Mouse (Mus musculus): Measurements from ENCODE around the gene Dennd2c.

Dennd2c gene

GRCm38 (mm10) chr3:103112216-103112615 lies 9.8 kb downstream of the Dennd2c start:
- peak; percentile 74 for DNase-seq (ENCODE audit: extremely low read depth, low read depth)

GRCm38 (mm10) chr3:103123636-103124035 lies 21.2 kb downstream of the Dennd2c start:
- no peak for DNase-seq (ENCODE audit: extremely low read depth, low read depth)

GRCm38 (mm10) chr3:103126138-103126537 lies 23.7 kb downstream of the Dennd2c start:
- no peak for DNase-seq (ENCODE audit: extremely low read depth, low read depth)

GRCm38 (mm10) chr3:103127177-103127576 lies 24.8 kb downstream of the Dennd2c start:
- no peak for DNase-seq (ENCODE audit: extremely low read depth, low read depth)

- DNase-seq (ENCODE audit: extremely low read depth, low read depth): no peak
Observed at GRCm38 (mm10) chr3:103127721-103128120, 25.3 kb downstream of the Dennd2c start.

GRCm38 (mm10) chr3:103128251-103128650 lies 25.8 kb downstream of the Dennd2c start:
- DNase-seq (ENCODE audit: extremely low read depth, low read depth): no peak

DNA sequence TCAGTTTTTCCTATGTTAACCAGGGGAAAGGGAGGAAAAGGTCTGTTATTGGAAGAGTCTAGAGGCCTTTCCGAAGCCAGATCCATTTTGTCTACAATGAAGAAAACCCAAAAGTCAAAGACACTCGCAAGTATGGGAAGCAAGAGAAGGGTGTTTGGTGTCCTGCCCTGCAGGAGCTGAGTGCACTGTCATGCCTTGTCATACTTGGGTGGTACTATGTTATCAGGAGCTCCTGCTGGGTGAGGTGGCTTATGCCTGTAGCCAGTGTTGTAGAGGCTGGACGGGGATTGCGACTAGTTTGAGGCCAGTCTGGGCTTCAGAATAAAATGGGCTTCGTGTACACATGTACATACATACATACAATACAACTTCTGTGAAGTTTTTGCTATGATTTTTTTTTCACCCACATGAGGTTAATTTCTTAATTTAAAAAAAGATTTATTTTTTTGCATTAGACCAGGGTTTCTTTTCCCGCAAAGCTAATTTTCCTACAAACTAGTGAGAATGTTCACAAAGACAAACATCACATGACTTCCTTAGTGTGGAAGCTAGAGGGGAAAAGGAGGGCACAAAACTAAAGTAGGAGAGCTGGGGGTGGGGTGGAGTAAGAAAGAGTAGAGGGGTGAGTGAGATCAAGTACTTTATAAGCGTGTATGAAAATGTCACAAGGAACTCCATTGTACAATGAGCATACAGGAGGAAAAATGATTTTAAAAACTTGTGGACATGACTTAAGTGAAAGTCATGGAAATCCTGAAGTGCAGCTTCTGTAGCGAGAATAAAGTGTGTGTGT lies 27.2 kb downstream of the Dennd2c start:
- peak; percentile 88 for DNase-seq (ENCODE audit: extremely low read depth, low read depth)

- peak; percentile 98 for DNase-seq (ENCODE audit: extremely low read depth, low read depth)
Observed at GRCm38 (mm10) chr3:103130236-103130751, 27.9 kb downstream of the Dennd2c start.

GRCm38 (mm10) chr3:103133098-103133497 lies 30.7 kb downstream of the Dennd2c start:
- DNase-seq (ENCODE audit: extremely low read depth, low read depth): no peak

- DNase-seq (ENCODE audit: extremely low read depth, low read depth): no peak
Observed at GRCm38 (mm10) chr3:103136414-103137077, 34.1 kb downstream of the Dennd2c start.

DNA sequence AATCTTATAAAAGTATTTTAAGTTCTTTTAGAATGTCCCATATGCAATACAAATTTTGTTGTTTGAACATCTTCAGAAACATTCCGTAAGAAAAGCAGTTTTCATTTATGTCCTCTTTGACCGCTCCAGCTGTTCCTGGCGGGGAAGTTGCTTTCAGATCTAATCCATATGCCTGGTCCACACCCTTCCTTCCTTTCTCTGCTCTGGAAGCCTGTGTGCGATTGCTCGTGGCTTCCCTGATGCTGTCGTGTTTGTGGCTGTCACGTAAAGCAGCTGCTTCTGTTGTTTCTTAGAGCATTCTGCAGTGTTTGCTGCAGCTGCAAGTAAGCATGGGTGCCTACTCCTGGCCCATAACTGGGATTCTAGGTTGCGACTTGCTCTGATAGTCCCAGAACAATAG lies 36.6 kb downstream of the Dennd2c start:
- DNase-seq (ENCODE audit: extremely low read depth, low read depth): peak; percentile 25

- DNase-seq (ENCODE audit: extremely low read depth, low read depth): peak; percentile 96
Observed at GRCm38 (mm10) chr3:103140095-103140838, 37.9 kb downstream of the Dennd2c start.

DNA sequence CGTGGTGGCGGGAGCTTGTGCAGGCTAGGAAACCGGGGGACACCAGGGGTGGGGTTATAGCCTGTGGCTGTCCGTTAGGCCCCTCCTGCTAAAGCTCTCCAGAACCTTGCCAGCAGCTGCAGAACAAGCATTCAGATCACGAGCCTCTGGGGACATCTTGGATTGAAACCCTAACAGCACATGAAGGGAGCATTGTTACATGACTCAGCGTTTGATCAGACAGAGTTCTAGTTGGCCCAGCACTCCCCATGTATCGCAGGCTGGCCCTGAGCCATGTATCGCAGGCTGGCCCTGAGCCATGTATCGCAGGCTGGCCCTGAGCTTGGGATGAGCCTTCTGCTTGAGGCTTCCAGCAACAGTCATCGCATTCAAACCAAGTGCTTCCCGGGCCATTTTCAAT lies 38.9 kb downstream of the Dennd2c start:
- peak; percentile 73 for DNase-seq (ENCODE audit: extremely low read depth, low read depth)

GRCm38 (mm10) chr3:103142366-103142765 lies 40.0 kb downstream of the Dennd2c start:
- DNase-seq (ENCODE audit: extremely low read depth, low read depth): no peak

GRCm38 (mm10) chr3:103145336-103145735 lies 42.9 kb downstream of the Dennd2c start:
- DNase-seq (ENCODE audit: extremely low read depth, low read depth): no peak

- no peak for DNase-seq (ENCODE audit: extremely low read depth, low read depth)
Observed at GRCm38 (mm10) chr3:103145791-103146190, 43.4 kb downstream of the Dennd2c start.

DNA sequence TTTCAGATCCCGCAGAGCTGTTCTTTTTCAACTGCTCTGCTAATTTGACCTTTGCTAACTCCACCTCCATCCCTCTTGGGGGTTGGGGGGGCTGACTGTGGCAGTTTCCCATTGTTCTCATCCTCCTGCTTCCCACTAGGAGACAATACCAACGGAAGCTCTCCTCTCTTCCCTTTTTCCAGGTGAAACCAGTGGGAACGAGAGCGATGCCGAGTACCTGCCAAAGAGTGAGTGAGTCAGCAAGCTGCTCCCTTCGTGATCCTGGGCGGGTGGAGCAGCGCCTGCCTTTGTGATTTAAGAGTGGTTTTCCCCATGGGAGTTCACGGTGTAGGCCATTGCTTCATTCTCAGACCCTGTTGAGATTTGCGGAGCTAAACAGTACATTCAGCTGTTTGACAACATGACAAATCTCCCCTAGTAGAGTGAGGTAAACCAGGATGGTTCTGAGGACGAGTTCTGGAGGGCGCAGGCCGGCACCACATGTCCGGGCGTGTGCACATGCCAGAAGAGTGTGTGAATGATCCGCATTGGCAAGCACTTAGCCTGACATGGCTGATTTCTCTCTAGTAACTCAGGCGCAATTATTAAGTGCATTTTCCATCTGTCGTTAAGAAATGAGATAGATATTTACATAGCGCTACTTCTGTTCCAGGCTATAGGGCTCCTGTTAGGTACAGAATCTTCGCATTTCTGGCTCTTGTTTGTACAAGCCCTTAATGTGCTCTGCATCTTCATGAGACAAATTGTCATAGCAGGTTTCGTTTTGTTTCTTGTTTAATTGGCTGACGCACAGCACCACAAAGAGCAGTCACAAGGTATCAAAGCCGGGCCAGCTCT lies 44.1 kb downstream of the Dennd2c start:
- DNase-seq (ENCODE audit: extremely low read depth, low read depth): no peak

GRCm38 (mm10) chr3:103147775-103148174 lies 45.4 kb downstream of the Dennd2c start:
- DNase-seq (ENCODE audit: extremely low read depth, low read depth): no peak

DNA sequence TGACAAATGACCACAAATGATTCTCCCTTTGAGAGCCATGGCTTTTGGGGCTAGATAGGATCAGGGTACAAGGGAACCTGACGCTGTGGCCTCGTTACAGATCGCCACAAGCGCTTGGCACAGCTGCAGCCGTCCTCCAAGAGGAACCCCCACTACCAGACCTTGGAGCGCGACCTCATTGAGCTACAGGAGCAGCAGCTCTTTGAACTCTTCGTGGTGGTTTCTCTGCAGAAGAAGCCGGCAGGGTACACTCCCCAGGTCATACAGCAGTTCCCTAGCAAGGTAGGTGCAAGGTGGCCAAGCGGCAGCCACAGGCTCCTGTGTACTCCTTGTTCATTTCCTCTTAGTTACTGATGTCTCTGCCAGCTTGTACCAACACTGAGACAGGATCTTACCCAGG lies 46.5 kb downstream of the Dennd2c start:
- no peak for DNase-seq (ENCODE audit: extremely low read depth, low read depth)

GRCm38 (mm10) chr3:103153761-103154160 lies 51.4 kb downstream of the Dennd2c start:
- peak; percentile 32 for DNase-seq (ENCODE audit: extremely low read depth, low read depth)

Measured in MEL-GATA-1-ER (cell line).